Mouse (Mus musculus): ENCODE data around the gene Pcdh9. TPM values are rescaled to one million over a fixed set of nuclear protein-coding genes. Genes with fewer than 3 reads are reported as not detected.
A peak's percentile ranks its signal among the peaks of the same experiment; 100 is the strongest.

Gene Pcdh9
- polyA plus RNA-seq, 1 experiment from 2014 or later, result 9.4 TPM

DNA sequence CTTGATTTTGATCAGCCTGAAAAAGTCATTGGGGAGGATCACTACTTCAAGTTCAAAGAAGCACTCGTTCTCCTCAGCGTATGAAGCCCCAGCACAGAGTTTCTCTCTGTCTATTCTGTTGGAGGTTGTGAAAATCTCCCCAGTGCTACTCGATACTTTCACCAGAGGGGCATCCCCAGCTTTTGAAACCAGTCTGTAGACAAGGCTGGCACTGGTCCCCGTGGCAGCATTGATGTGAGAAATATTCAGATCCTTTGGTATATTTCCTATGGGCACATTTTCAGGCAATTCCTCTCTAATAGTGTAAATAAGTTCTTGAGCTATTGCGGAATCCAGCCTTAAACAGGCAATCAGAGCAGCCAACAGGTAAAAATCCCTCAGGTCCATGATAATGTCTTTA, 2.1 kb downstream of the Pcdh9 start:
- Histone ChIP-seq H3K36me3 (ENCODE audit: insufficient read depth) (no peaks in the 10 kb centered on the region), H3K27ac (ENCODE audit: low read depth) (no peak overlapping the region), H3K4me1 (ENCODE audit: insufficient read depth) (no peaks in the 10 kb centered on the region; the same call in 1 of the 2 replicates), H3K4me2 (peak overlapping the region; percentile 87), H3K9me3 (ENCODE audit: low read depth, low read length) (no peaks in the 10 kb centered on the region), H3K9ac (no peak overlapping the region), H3K4me3 (ENCODE audit: low read depth, low read length) (no peak overlapping the region), H3K27me3 (ENCODE audit: insufficient read depth, low read length) (no peaks in the 10 kb centered on the region)
- WGBS, result 73% methylated on average over 5 of the region's 5 CpGs
- DNase-seq, result no peak
- ATAC-seq (ENCODE audit: insufficient read depth), result no peak
- no peak for TF ChIP-seq CTCF (IDR thresholded peaks at IDR 0.05; ENCODE audit: low read depth)

DNA sequence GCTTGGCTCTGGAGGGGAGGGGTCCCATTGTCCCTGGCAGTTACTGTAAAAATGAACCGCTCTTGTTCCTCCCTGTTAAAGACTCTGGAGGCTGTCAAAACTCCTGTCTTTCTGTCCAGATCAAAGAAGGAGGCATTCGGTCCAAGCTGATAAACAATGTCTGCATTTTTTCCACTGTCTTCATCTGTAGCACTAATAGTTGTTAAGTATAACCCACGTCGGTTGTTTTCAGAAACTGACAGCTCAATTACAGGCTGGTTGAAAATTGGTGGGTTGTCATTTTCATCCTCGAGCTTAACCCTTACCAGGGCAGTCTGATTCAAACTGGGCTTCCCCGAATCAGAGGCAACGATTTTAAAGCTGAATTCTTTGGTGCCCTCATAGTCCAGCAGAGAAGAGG, 3.4 kb downstream of the Pcdh9 start:
- TF ChIP-seq CTCF (IDR thresholded peaks at IDR 0.05; ENCODE audit: low read depth), result no peak
- no peak overlapping the region for H3K4me3 ChIP-seq (ENCODE audit: low read depth, low read length)
- H3K4me1 ChIP-seq (ENCODE audit: insufficient read depth), result no peaks in the 10 kb centered on the region; the same call in 1 of the 2 replicates
- DNase-seq, result no peak
- H3K27me3 ChIP-seq (ENCODE audit: insufficient read depth, low read length), result no peaks in the 10 kb centered on the region
- no peak for ATAC-seq (ENCODE audit: insufficient read depth)
- H3K4me2 ChIP-seq, result no peak overlapping the region
- WGBS, result 52% methylated on average over 7 of the region's 7 CpGs
- no peaks in the 10 kb centered on the region for H3K36me3 ChIP-seq (ENCODE audit: insufficient read depth)
- no peaks in the 10 kb centered on the region for H3K9me3 ChIP-seq (ENCODE audit: low read depth, low read length)
- H3K9ac ChIP-seq, result no peak overlapping the region
- no peak overlapping the region for H3K27ac ChIP-seq (ENCODE audit: low read depth)

DNA sequence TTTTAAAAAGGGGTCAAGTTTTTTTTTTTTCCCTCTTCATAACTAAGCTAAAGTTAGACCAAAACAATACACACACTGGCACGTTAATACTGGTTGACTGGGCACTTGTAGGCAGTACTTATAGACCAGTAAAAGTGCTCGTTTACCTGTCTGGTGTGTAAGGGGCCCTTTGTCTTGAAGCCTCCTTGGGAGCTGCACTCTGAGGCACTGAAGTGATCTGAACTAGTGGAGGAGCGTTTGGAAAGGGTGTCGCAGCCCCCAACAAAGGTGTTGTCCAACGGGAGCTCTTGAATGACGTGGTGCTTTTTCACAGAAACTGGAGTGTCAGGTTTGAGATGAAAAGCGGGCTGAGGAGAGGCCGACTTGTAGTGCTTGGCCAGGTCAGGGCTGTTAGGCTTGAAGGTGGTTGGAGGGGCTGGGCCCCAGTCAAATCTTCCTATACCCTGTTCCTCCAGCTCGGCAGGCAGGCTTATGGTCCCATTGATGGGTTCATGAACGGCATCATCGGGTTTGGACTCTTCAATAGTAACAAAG, 4.9 kb downstream of the Pcdh9 start:
- H3K27ac ChIP-seq (ENCODE audit: low read depth), result no peak overlapping the region
- no peak for TF ChIP-seq CTCF (IDR thresholded peaks at IDR 0.05; ENCODE audit: low read depth)
- no peaks in the 10 kb centered on the region for H3K36me3 ChIP-seq (ENCODE audit: insufficient read depth)
- DNase-seq (peak; percentile 34), ATAC-seq (ENCODE audit: insufficient read depth) (peak; percentile 25; the same call in 1 of the 2 replicates)
- no peaks in the 10 kb centered on the region; the same call in 1 of the 2 replicates for H3K4me1 ChIP-seq (ENCODE audit: insufficient read depth)
- H3K27me3 ChIP-seq (ENCODE audit: insufficient read depth, low read length), result no peaks in the 10 kb centered on the region
- H3K9me3 ChIP-seq (ENCODE audit: low read depth, low read length), result no peaks in the 10 kb centered on the region
- H3K4me2 ChIP-seq, result peak overlapping the region; percentile 4; the same call in 1 of the 2 replicates
- WGBS, result 51% methylated on average over 11 of the region's 11 CpGs
- no peak overlapping the region for H3K4me3 ChIP-seq (ENCODE audit: low read depth, low read length)
- H3K9ac ChIP-seq, result no peak overlapping the region

DNA sequence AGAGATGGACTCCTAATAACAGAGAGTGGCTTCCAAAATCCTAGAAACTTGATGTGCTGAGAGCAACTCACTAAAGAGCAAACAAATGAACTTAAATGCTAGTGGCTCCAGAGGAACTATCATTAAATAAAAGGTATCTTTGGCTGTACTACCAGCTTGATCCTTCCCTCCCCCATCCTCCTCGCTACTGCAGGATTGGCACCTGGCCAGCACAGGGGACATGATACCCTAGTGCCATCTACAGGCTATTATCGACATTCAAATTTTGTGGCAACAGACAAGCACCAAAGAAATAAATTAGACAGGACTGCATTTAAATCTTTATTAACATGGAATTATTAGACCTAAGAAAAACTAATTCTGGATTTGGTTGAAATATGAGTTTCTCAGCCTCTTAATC, 6.0 kb downstream of the Pcdh9 start:
- Histone ChIP-seq H3K4me3 (ENCODE audit: low read depth, low read length) (no peak overlapping the region), H3K36me3 (ENCODE audit: insufficient read depth) (no peaks in the 10 kb centered on the region), H3K4me1 (ENCODE audit: insufficient read depth) (no peaks in the 10 kb centered on the region; the same call in 1 of the 2 replicates), H3K27ac (ENCODE audit: low read depth) (no peak overlapping the region), H3K9me3 (ENCODE audit: low read depth, low read length) (no peaks in the 10 kb centered on the region), H3K27me3 (ENCODE audit: insufficient read depth, low read length) (no peaks in the 10 kb centered on the region), H3K9ac (no peak overlapping the region), H3K4me2 (no peak overlapping the region; the same call in 1 of the 2 replicates)
- peak; percentile 78 for TF ChIP-seq CTCF (IDR thresholded peaks at IDR 0.05; ENCODE audit: low read depth)
- DNase-seq (peak; percentile 87), ATAC-seq (ENCODE audit: insufficient read depth) (peak; percentile 56; the same call in 1 of the 2 replicates)
- WGBS, result 0% methylated on average over 2 of the region's 2 CpGs

DNA sequence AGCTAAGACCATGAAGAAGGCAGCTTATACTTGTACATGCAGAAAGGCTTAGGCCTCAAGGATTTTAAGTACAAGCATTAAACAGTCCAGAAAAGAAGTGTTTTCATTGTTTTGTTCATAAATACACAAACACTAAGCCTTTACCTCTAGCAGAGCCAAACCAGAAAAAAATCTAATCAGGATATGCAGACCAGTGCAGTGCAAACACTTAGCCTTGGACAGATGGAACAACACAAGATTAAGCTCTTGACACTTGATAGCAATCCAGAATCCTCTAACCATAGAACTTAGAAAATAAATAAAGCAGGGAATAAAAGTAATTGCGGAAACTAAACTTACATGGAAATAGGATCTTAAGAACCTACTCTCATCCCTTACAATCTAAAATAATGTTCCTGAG, 10.4 kb downstream of the Pcdh9 start:
- DNase-seq, result no peak
- no peak overlapping the region for H3K4me3 ChIP-seq (ENCODE audit: low read depth, low read length)
- H3K27ac ChIP-seq (ENCODE audit: low read depth), result no peak overlapping the region
- no peak overlapping the region for H3K9ac ChIP-seq
- H3K4me1 ChIP-seq (ENCODE audit: insufficient read depth), result no peaks in the 10 kb centered on the region
- no peak overlapping the region for H3K4me2 ChIP-seq
- H3K36me3 ChIP-seq (ENCODE audit: insufficient read depth), result no peaks in the 10 kb centered on the region
- no peaks in the 10 kb centered on the region for H3K27me3 ChIP-seq (ENCODE audit: insufficient read depth, low read length)
- 78% methylated on average over 1 of the region's 1 CpGs for WGBS
- H3K9me3 ChIP-seq (ENCODE audit: low read depth, low read length), result no peaks in the 10 kb centered on the region
- no peak for ATAC-seq (ENCODE audit: insufficient read depth)
- no peak for TF ChIP-seq CTCF (IDR thresholded peaks at IDR 0.05; ENCODE audit: low read depth)

DNA sequence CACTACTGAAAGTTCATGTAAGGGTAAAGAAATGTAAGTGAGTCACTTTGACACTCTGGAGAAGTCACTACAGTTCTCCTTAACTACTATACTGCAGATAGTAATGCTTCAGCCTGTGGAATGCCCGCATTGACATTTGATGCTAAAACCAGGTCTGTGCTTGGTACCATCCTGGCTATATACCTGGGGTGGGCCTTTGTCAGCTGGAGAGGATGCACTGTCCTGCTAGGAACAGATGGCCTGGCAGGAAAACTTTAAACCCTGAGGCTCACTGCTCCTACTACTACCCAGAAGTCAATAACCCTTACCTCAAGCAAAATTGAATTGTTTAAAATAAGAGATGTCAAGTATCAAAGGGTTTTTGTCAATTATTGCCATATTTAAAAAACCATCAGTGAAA, 14.5 kb downstream of the Pcdh9 start:
- ATAC-seq (ENCODE audit: insufficient read depth) (no peak), DNase-seq (no peak)
- Histone ChIP-seq H3K9ac (no peak overlapping the region), H3K4me3 (ENCODE audit: low read depth, low read length) (no peak overlapping the region), H3K27me3 (ENCODE audit: insufficient read depth, low read length) (no peaks in the 10 kb centered on the region), H3K36me3 (ENCODE audit: insufficient read depth) (no peaks in the 10 kb centered on the region), H3K27ac (ENCODE audit: low read depth) (no peak overlapping the region), H3K4me1 (ENCODE audit: insufficient read depth) (no peaks in the 10 kb centered on the region), H3K4me2 (no peak overlapping the region), H3K9me3 (ENCODE audit: low read depth, low read length) (no peaks in the 10 kb centered on the region)
- 95% methylated on average over 1 of the region's 1 CpGs for WGBS
- no peak for TF ChIP-seq CTCF (IDR thresholded peaks at IDR 0.05; ENCODE audit: low read depth)

DNA sequence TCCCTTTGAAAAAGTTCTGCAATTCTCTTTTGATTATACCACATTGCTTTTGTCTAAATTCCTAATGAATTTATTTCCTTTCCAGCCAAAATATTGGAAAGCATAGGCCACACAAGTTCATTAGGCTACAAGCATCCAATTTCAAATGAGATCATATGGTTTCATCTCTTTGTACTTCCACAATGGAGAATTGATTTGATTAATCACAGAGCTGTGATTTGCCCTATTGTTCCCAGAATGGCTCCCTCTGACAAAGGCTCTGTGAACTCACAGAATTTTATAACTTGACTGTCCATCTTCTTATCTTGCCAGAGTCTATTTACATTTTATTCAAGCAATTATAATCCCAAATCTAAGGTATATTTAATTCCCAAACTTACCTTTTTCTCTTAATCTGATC, 22.3 kb downstream of the Pcdh9 start:
- TF ChIP-seq CTCF (IDR thresholded peaks at IDR 0.05; ENCODE audit: low read depth), result no peak
- no peaks in the 10 kb centered on the region for H3K27me3 ChIP-seq (ENCODE audit: insufficient read depth, low read length)
- H3K9ac ChIP-seq, result no peak overlapping the region
- no peak for DNase-seq
- no peak overlapping the region for H3K4me3 ChIP-seq (ENCODE audit: low read depth, low read length)
- no peak for ATAC-seq (ENCODE audit: insufficient read depth)
- H3K4me1 ChIP-seq (ENCODE audit: insufficient read depth), result no peaks in the 10 kb centered on the region
- H3K9me3 ChIP-seq (ENCODE audit: low read depth, low read length), result no peaks in the 10 kb centered on the region
- no peak overlapping the region for H3K27ac ChIP-seq (ENCODE audit: low read depth)
- no peaks in the 10 kb centered on the region for H3K36me3 ChIP-seq (ENCODE audit: insufficient read depth)
- no peak overlapping the region for H3K4me2 ChIP-seq

DNA sequence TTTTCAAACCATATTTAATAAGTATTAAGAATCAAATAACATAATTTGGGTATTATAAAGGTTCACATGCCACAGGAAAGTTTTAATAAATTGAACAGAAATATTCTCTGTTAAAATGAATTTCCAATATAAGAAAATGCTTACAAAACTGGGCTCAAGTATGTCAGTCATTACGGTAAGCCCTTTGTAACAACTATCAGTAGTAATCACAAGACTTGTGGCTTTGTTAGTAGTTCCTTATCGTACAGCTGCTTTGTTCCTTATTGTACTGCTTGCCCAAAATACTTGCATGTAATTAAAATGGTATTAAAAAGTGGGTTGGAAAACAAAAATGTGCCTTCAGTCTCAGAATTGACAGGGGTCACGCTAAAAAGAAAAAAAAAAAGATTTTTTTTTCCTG, 32.4 kb downstream of the Pcdh9 start:
- no peaks in the 10 kb centered on the region for H3K27me3 ChIP-seq (ENCODE audit: insufficient read depth, low read length)
- H3K9me3 ChIP-seq (ENCODE audit: low read depth, low read length), result no peaks in the 10 kb centered on the region
- H3K9ac ChIP-seq, result no peak overlapping the region
- no peaks in the 10 kb centered on the region for H3K4me1 ChIP-seq (ENCODE audit: insufficient read depth)
- no peaks in the 10 kb centered on the region for H3K36me3 ChIP-seq (ENCODE audit: insufficient read depth)
- no peak for ATAC-seq (ENCODE audit: insufficient read depth)
- no peak for TF ChIP-seq CTCF (IDR thresholded peaks at IDR 0.05; ENCODE audit: low read depth)
- H3K4me3 ChIP-seq (ENCODE audit: low read depth, low read length), result no peak overlapping the region
- H3K4me2 ChIP-seq, result no peak overlapping the region
- DNase-seq, result no peak
- H3K27ac ChIP-seq (ENCODE audit: low read depth), result no peak overlapping the region
- WGBS, result 79% methylated on average over 3 of the region's 3 CpGs
